Mouse (Mus musculus): ENCODE results near the gene Prtn3. TPM values are rescaled to one million over a fixed set of nuclear protein-coding genes. Genes with fewer than 3 reads are reported as not detected.

The Prtn3 gene
- polyA plus RNA-seq, 1 experiment from 2014 or later, result 3.0 TPM

- Histone ChIP-seq H3K9me3 (ENCODE audit: control insufficient read depth, low read length) (no peaks in the 10 kb centered on the region), H3K27ac (ENCODE audit: low read length) (peak overlapping the region; percentile 50), H3K4me2 (ENCODE audit: low read depth, low read length) (peak overlapping the region; percentile 39), H3K9ac (ENCODE audit: low read length) (peak overlapping the region; percentile 11; the same call in 1 of the 2 replicates), H3K4me3 (ENCODE audit: low read length) (peak overlapping the region; percentile 9; the same call in 1 of the 2 replicates), H3K4me1 (replicated peaks; ENCODE audit: control insufficient read depth, insufficient read depth, low read length) (peaks cover 6% of the 10 kb centered on the region), H3K27me3 (ENCODE audit: control insufficient read depth, insufficient read depth, low read depth, low read length) (no peaks in the 10 kb centered on the region), H3K36me3 (ENCODE audit: control insufficient read depth, insufficient read depth, low read length) (peaks cover 37% of the 10 kb centered on the region)
- ATAC-seq (ENCODE audit: low read depth), result peak; percentile 62
- 20% methylated on average over 14 of the region's 14 CpGs for WGBS
Observed at GRCm38 (mm10) chr10:79909092-79909922, 35.0 kb downstream of the Prtn3 start.

GRCm38 (mm10) chr10:79910556-79910955 is 36.3 kb downstream of the Prtn3 start, which contains the start of gene Gm26602:
Gm26602 (plus strand) TSS chr10:79910856.
- peaks cover 27% of the 10 kb centered on the region for H3K36me3 ChIP-seq (ENCODE audit: control insufficient read depth, insufficient read depth, low read length)
- no peak within 1 kb of the TSS for H3K4me3 ChIP-seq (ENCODE audit: low read length)
- 0 out of 2 replicates have a peak within 1 kb of the TSS, but pooled peaks have one; percentile 24 for H3K9ac ChIP-seq (ENCODE audit: low read length)
- H3K9me3 ChIP-seq (ENCODE audit: control insufficient read depth, low read length), result no peaks in the 10 kb centered on the region
- peaks cover 17% of the 10 kb centered on the region for H3K4me1 ChIP-seq (replicated peaks; ENCODE audit: control insufficient read depth, insufficient read depth, low read length)
- H3K27me3 ChIP-seq (ENCODE audit: control insufficient read depth, insufficient read depth, low read depth, low read length), result no peaks in the 10 kb centered on the region
- ATAC-seq (ENCODE audit: low read depth), result no peak
- H3K27ac ChIP-seq (ENCODE audit: low read length), result no peak within 1 kb of the TSS
- no peak within 1 kb of the TSS for H3K4me2 ChIP-seq (ENCODE audit: low read depth, low read length)
- 89% methylated on average over 4 of the region's 4 CpGs for WGBS

DNA sequence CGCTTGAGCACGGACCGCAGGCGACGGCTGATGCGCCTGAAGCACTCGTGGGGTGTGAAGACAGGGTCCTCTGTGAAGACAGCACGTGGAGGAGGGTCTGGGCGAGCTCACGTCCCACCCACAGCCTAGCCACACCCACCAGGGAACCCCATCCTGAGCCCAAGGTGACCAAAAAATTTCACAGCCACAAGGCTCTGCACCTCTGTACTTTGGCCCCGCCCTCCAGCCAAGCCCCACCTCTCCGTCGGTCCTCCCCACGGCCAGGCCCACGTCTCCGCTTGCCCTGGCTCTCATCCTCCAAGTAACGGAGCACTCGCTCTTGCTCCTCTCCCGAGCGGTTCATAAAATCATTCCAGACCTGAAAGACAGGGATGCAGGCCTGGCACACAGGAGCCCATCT is 38.1 kb downstream of the Prtn3 start:
- Histone ChIP-seq H3K27ac (ENCODE audit: low read length) (no peak overlapping the region), H3K4me3 (ENCODE audit: low read length) (no peak overlapping the region), H3K9ac (ENCODE audit: low read length) (no peak overlapping the region), H3K36me3 (ENCODE audit: control insufficient read depth, insufficient read depth, low read length) (peaks cover 17% of the 10 kb centered on the region), H3K4me1 (replicated peaks; ENCODE audit: control insufficient read depth, insufficient read depth, low read length) (peaks cover 26% of the 10 kb centered on the region), H3K9me3 (ENCODE audit: control insufficient read depth, low read length) (no peaks in the 10 kb centered on the region), H3K4me2 (ENCODE audit: low read depth, low read length) (no peak overlapping the region), H3K27me3 (ENCODE audit: control insufficient read depth, insufficient read depth, low read depth, low read length) (no peaks in the 10 kb centered on the region)
- WGBS, result 66% methylated on average over 20 of the region's 20 CpGs
- ATAC-seq (ENCODE audit: low read depth), result no peak

DNA sequence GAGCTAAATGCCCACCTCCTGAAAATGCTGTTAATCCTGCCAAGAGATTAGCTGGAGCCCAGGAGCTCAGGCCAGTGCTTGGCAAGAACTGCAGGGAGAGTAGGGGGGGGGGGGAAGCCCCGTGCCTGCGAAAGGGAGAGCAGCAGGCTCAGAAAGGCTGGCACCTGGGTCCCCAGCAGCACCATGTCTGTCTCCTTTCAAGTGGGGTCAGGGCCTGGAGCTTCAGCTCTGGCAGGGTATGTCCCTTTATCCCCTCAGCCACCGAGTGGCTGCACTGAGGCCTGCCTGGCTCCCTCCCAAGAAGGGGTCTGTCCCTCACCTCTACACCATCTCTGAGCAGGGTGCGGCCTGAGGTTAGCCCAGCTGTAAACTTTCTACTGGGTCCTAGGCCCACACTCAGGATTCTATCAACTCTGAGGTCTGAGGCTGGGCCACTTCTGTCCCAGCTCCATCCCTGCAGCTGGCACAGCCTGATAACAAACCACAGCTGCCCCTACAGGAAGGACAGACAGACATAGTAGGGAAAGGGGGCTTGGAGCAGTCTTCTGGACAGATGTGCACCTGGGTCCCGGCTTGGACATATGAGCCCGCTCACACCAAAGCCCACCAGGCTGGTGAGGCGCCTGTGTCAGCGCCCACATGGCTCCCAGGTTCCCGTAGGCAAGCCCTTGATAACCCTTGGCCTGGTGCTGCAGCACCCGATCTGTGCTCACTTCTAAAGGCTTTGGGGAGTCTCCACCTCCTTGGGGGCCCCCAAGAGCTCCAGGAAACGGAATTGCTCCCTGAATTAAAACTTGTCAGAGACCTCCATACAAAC is 40.1 kb downstream of the Prtn3 start:
- H3K27ac ChIP-seq (ENCODE audit: low read length), result peak overlapping the region; percentile 17; the same call in 1 of the 2 replicates
- 70% methylated on average over 11 of the region's 11 CpGs for WGBS

GRCm38 (mm10) chr10:79914948-79915596 is 40.8 kb downstream of the Prtn3 start:
- H3K4me1 ChIP-seq (replicated peaks; ENCODE audit: control insufficient read depth, insufficient read depth, low read length), result peaks cover 25% of the 10 kb centered on the region
- H3K4me3 ChIP-seq (ENCODE audit: low read length), result no peak overlapping the region
- H3K4me2 ChIP-seq (ENCODE audit: low read depth, low read length), result 0 out of 2 replicates have a peak overlapping the region, but pooled peaks have one; percentile 81

More for the DNA sequence above, 40.1 kb downstream of the Prtn3 start:
- Histone ChIP-seq H3K4me1 (replicated peaks; ENCODE audit: control insufficient read depth, insufficient read depth, low read length) (peaks cover 27% of the 10 kb centered on the region), H3K36me3 (ENCODE audit: control insufficient read depth, insufficient read depth, low read length) (peaks cover 17% of the 10 kb centered on the region), H3K4me3 (ENCODE audit: low read length) (no peak overlapping the region), H3K4me2 (ENCODE audit: low read depth, low read length) (no peak overlapping the region), H3K9me3 (ENCODE audit: control insufficient read depth, low read length) (no peaks in the 10 kb centered on the region), H3K27me3 (ENCODE audit: control insufficient read depth, insufficient read depth, low read depth, low read length) (peaks cover 19% of the 10 kb centered on the region), H3K9ac (ENCODE audit: low read length) (peak overlapping the region; percentile 32)
- no peak for ATAC-seq (ENCODE audit: low read depth)

DNA sequence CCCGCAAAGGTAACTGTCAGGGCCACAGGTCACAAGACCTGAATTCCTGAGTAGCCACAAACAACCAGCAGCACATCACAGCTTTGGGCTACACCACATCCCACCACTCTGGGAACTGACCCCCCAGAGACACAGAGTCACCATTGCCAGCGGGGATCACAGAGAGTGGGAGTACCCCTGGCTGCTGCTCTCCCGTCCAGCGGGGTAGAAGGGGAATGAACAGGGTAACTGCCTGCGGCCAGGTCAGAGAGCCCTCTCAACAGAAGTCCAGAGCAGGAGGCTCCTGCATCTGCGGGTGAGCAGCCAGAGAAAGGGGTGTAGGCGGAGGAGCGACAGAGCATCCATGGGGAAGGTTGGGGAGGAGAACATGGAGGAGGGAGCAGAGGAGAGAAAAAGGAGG is 41.8 kb downstream of the Prtn3 start:
- Histone ChIP-seq H3K4me1 (replicated peaks; ENCODE audit: control insufficient read depth, insufficient read depth, low read length) (peaks cover 30% of the 10 kb centered on the region), H3K27ac (ENCODE audit: low read length) (0 out of 2 replicates have a peak overlapping the region, but pooled peaks have one; percentile 80), H3K27me3 (ENCODE audit: control insufficient read depth, insufficient read depth, low read depth, low read length) (peaks cover 36% of the 10 kb centered on the region), H3K4me3 (ENCODE audit: low read length) (peak overlapping the region; percentile 83), H3K9me3 (ENCODE audit: control insufficient read depth, low read length) (no peaks in the 10 kb centered on the region), H3K36me3 (ENCODE audit: control insufficient read depth, insufficient read depth, low read length) (peaks cover 9% of the 10 kb centered on the region), H3K4me2 (ENCODE audit: low read depth, low read length) (peak overlapping the region; percentile 81), H3K9ac (ENCODE audit: low read length) (peak overlapping the region; percentile 98)
- WGBS, result 4% methylated on average over 8 of the region's 8 CpGs
- ATAC-seq (ENCODE audit: low read depth), result 0 out of 2 replicates have a peak, but pooled peaks have one; percentile 5

More at GRCm38 (mm10) chr10:79914948-79915596, 40.8 kb downstream of the Prtn3 start:
- 54% methylated on average over 6 of the region's 7 CpGs for WGBS
- H3K27me3 ChIP-seq (ENCODE audit: control insufficient read depth, insufficient read depth, low read depth, low read length), result peaks cover 26% of the 10 kb centered on the region
- peak overlapping the region; percentile 32 for H3K9ac ChIP-seq (ENCODE audit: low read length)
- H3K27ac ChIP-seq (ENCODE audit: low read length), result no peak overlapping the region
- H3K9me3 ChIP-seq (ENCODE audit: control insufficient read depth, low read length), result no peaks in the 10 kb centered on the region
- peaks cover 17% of the 10 kb centered on the region for H3K36me3 ChIP-seq (ENCODE audit: control insufficient read depth, insufficient read depth, low read length)
- ATAC-seq (ENCODE audit: low read depth), result no peak

DNA sequence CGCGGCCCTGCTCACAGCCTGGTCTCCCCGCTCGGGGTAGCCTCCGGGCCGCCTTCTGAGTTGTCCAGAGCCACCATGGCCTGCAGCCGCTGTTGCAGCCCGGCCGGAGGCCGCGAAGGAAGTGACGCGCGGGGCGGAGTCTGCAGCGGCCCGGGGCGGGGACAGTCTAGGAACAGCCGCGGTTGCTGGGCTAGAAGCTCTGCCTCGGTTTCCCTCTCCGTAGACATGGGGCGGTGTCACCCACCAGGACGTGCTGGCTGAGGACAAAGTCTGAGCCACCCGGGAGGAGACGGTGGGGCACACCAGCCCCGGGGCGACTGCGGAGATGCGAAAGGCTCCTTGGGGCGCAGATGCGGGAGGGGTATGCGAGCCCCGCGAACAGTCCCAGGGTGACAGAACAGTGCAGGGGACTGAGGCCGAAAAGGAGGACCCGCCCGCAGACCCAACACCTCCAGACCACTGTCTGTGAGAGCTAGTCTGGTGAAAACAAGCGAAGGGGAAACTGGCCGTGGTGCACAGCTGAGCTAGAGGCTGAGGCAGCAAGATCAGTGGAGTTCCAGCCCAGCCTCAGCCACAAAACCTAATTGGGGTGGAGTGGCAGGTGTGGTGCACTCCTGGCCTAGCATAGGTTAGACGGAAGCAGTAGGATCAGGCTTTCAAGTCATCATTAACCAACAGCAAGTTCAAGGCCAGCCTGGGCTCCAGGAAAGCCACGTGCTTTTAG is 42.7 kb downstream of the Prtn3 start, which contains the start of gene Kiss1r:
Gene Kiss1r (plus strand): TSS at position 164 of the 724 bp plus-strand sequence.
- Histone ChIP-seq H3K4me1 (replicated peaks; ENCODE audit: control insufficient read depth, insufficient read depth, low read length) (peaks cover 35% of the 10 kb centered on the region), H3K27me3 (ENCODE audit: control insufficient read depth, insufficient read depth, low read depth, low read length) (peaks cover 45% of the 10 kb centered on the region), H3K4me3 (ENCODE audit: low read length) (peak within 1 kb of the TSS; percentile 83), H3K36me3 (ENCODE audit: control insufficient read depth, insufficient read depth, low read length) (peaks cover 4% of the 10 kb centered on the region), H3K9me3 (ENCODE audit: control insufficient read depth, low read length) (no peaks in the 10 kb centered on the region), H3K9ac (ENCODE audit: low read length) (peak within 1 kb of the TSS; percentile 98), H3K4me2 (ENCODE audit: low read depth, low read length) (peak within 1 kb of the TSS; percentile 81), H3K27ac (ENCODE audit: low read length) (peak within 1 kb of the TSS; percentile 80)
- ATAC-seq (ENCODE audit: low read depth), result peak; percentile 89
- 2% methylated on average over 42 of the region's 42 CpGs for WGBS

GRCm38 (mm10) chr10:79917532-79918100 is 43.3 kb downstream of the Prtn3 start:
- Histone ChIP-seq H3K4me2 (ENCODE audit: low read depth, low read length) (peak overlapping the region; percentile 81), H3K4me3 (ENCODE audit: low read length) (peak overlapping the region; percentile 83), H3K9ac (ENCODE audit: low read length) (peak overlapping the region; percentile 98), H3K36me3 (ENCODE audit: control insufficient read depth, insufficient read depth, low read length) (no peaks in the 10 kb centered on the region), H3K27ac (ENCODE audit: low read length) (no peak overlapping the region), H3K27me3 (ENCODE audit: control insufficient read depth, insufficient read depth, low read depth, low read length) (peaks cover 52% of the 10 kb centered on the region), H3K9me3 (ENCODE audit: control insufficient read depth, low read length) (no peaks in the 10 kb centered on the region), H3K4me1 (replicated peaks; ENCODE audit: control insufficient read depth, insufficient read depth, low read length) (peaks cover 35% of the 10 kb centered on the region)
- no peak for ATAC-seq (ENCODE audit: low read depth)
- WGBS, result 70% methylated on average over 5 of the region's 5 CpGs
